Mouse (Mus musculus) gastrocnemius, adult 18-20 months (tissue): ENCODE measurements around the gene Lhx9. TPM values are rescaled to one million over a fixed set of nuclear protein-coding genes. Genes with fewer than 3 reads are reported as not detected.

Experiments
- DNase-seq: peaks from one replicate; pipeline ENCODE4 v3.0.0; 2021; ENCODE audit warnings: low spot score
- total RNA-seq, 2 experiments: library from RNA; stranded (reverse); gene quantifications; 2 replicates each; pipeline ENCODE4 v1.2.3; 2021

The Lhx9 gene
- total RNA-seq, 2 experiments from 2014 or later: not detected

- no peak for DNase-seq
Observed at GRCm38 (mm10) chr1:138839809-138840430, 8.5 kb downstream of the Lhx9 start.

GRCm38 (mm10) chr1:138839291-138839690 lies 9.1 kb downstream of the Lhx9 start:
- no peak for DNase-seq

- DNase-seq: no peak
Observed at GRCm38 (mm10) chr1:138837786-138838743, 10.3 kb downstream of the Lhx9 start.

GRCm38 (mm10) chr1:138835355-138835900 lies 12.9 kb downstream of the Lhx9 start:
- DNase-seq: no peak

DNA sequence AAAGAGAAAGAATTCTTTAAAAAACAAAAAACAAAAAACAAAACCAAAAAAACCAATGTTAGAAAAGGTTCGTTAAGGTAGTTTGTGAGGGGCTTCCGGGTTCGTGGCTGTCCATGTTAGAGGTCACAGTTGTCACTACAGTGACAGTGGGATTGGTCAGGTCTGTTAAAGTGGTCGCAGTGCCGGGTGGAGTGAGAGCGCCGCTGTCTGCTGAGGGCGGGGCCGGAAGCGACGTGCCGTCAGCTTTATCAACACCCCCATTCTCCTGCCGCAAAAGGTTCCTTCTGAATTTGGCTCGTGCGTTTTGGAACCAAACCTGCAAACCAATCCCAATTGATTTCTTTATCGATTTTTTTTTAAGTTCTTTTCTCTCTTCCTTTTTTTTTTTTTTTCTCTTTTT lies 17.1 kb downstream of the Lhx9 start:
- no peak for DNase-seq

DNA sequence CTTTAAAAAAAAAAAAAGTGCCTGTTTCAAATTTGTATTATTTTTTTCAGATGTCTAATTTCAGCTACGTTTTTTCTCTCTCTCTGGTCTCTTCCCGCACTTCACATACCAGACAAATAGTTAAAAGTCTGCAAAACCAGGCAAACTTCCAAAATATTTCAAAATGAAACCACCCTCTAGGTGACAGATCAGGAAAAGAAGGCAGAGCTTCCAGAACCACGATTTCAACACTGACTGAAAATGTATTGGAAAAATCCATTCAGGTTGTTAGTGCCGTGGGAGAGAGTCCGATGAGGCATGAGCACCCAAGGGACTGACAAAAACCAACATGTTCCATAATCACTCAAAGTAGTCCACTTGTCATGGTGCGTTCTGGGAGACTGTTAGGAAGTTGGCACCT lies 21.5 kb downstream of the Lhx9 start:
- no peak for DNase-seq

GRCm38 (mm10) chr1:138822985-138823322 lies 25.4 kb downstream of the Lhx9 start:
- DNase-seq: no peak

GRCm38 (mm10) chr1:138822255-138822984 lies 26.0 kb downstream of the Lhx9 start:
- DNase-seq: no peak

- no peak for DNase-seq
Observed at GRCm38 (mm10) chr1:138801732-138802131, 46.6 kb downstream of the Lhx9 start.

- DNase-seq: no peak
Observed at GRCm38 (mm10) chr1:138801296-138801695, 47.1 kb downstream of the Lhx9 start.

- no peak for DNase-seq
Observed at GRCm38 (mm10) chr1:138799692-138800314, 48.6 kb downstream of the Lhx9 start.

GRCm38 (mm10) chr1:138798110-138798509 lies 50.3 kb downstream of the Lhx9 start:
- no peak for DNase-seq

DNA sequence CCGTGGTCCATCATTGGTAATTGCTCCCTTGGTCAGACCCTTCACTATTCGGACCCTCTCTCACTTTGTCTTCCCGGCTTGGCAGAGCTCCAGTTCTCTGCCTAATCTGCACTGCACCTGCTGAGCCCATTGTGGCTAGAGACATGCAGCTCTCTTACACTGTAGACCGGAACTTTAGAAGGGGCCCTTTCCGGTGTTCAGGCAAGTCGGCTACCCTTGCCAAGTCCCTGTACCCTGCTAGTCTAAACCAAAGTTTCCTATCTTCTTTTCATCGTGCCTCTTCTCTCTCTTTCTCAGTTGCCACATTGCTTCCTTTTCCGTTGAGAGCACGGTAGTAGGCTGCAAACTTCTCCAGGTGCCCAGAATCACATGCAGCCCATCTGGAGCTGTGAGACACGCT lies 62.5 kb downstream of the Lhx9 start:
- DNase-seq: no peak

- DNase-seq: no peak
Observed at GRCm38 (mm10) chr1:138784019-138784418, 64.4 kb downstream of the Lhx9 start.

Other genes with a start within 250 kb of the Lhx9 start
- 100 to 1,000 TPM; 111 to 124 TPM for gene Nek7, start 228.4 kb downstream of the Lhx9 start, total RNA-seq
- gene 2310009B15Rik, start 8.3 kb upstream of the Lhx9 start, total RNA-seq: 10 to 100 TPM; 14.8 to 15.2 TPM
- 10 to 100 TPM; 18.7 to 21.5 TPM for gene Dennd1b, start 114.9 kb upstream of the Lhx9 start, total RNA-seq